Comparison of ENCODE assay signal across 14 mouse cellular contexts in the genomic region with DNA sequence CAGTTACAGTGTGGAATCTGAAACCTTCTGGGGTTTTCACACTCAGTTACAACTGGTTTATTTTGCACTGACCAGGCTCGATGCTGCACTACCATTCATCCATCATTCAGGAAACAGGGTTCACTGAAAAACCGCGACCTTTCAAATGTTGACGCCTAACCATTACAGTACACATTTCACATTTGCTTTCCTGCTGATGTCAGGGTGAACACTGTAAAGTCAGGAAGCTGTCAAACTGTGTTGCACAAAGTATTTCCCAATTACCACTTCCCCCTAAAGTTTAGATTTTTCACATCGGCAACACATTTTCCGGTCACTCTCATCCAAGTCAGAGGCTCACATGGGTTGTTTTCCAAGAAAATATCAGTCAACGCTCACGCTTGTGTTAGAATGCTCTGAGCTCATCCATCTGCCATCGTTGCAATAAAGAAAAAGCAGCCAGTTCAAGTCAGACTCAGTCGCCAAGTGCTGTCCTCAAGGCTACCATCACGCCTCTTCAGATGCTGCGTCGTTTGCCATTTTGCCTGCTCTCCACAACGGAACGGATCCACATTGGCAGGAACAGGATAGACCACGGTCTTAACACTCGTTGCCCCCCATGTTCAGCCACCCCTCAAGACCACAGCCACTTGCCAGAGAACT. TPM values are rescaled to one million over a fixed set of nuclear protein-coding genes. Genes with fewer than 3 reads are reported as not detected.
DNase-seq lines count a peak whose midpoint lies in the region; ATAC-seq and TF ChIP-seq lines count a peak whose summit lies in the region.
"Had no signal": no experiment of that assay in that cellular context is flagged by ENCODE, and none has a peak within 500 bp of the region (broad histone marks: within the 10 kb centered on the region; RNA-seq: fewer than 3 reads in every experiment).

No protein-coding gene starts in this region.

- ATAC-seq in kidney, embryonic 16.5 days (ENCODE audit: low FRiP score, low TSS enrichment): peak; percentile 27; the same call in 1 of the 2 replicates
- ATAC-seq in intestine, postnatal 0 days: no peak
- no peak for ATAC-seq in megakaryocyte-erythroid progenitor cell, adult 5-6 weeks (replicated peaks; ENCODE audit: low FRiP score, low TSS enrichment, poor library complexity, severe bottlenecking)
- ATAC-seq: CD4-positive, CD25-positive, alpha-beta regulatory T cell, adult 4 months had no signal

- H3K27me3 ChIP-seq in kidney, embryonic 16.5 days (ENCODE audit: insufficient read depth, low read length): no peaks in the 10 kb centered on the region
- no peaks in the 10 kb centered on the region for H3K27me3 ChIP-seq in intestine, postnatal 0 days (replicated peaks; ENCODE audit: control insufficient read depth, insufficient read depth, low read length)
- H3K27me3 ChIP-seq: stomach, embryonic 15.5 days had no signal

- H3K4me1 ChIP-seq in kidney, embryonic 16.5 days (ENCODE audit: insufficient read depth, low read length): peaks cover 10% of the 10 kb centered on the region; the same call in 1 of the 2 replicates
- peaks cover 13% of the 10 kb centered on the region for H3K4me1 ChIP-seq in bone marrow macrophage, adult 2 months (ENCODE audit: control insufficient read depth, insufficient read depth, low read length)
- no peaks in the 10 kb centered on the region; the same call in 1 of the 2 replicates for H3K4me1 ChIP-seq in intestine, postnatal 0 days (replicated peaks; ENCODE audit: control insufficient read depth, insufficient read depth, low read length)
- H3K4me1 ChIP-seq: stomach, embryonic 15.5 days had no signal

- 60% methylated on average over 17 of the region's 17 CpGs for WGBS in kidney, embryonic 16.5 days
- 51% methylated on average over 17 of the region's 17 CpGs for WGBS in macrophage (ENCODE audit: missing documents)
- 71% methylated on average over 17 of the region's 17 CpGs for WGBS in intestine, postnatal 0 days

- H3K36me3 ChIP-seq in kidney, embryonic 16.5 days (ENCODE audit: insufficient read depth, low read length): no peaks in the 10 kb centered on the region
- H3K36me3 ChIP-seq in macrophage (ENCODE audit: inconsistent target): no peaks in the 10 kb centered on the region
- H3K36me3 ChIP-seq in intestine, postnatal 0 days (ENCODE audit: control insufficient read depth, insufficient read depth): no peaks in the 10 kb centered on the region
- H3K36me3 ChIP-seq: stomach, embryonic 15.5 days had no signal

- no peaks in the 10 kb centered on the region for H3K79me2 ChIP-seq in macrophage (ENCODE audit: inconsistent target)

- no peak overlapping the region for H3K9ac ChIP-seq in kidney, embryonic 16.5 days (replicated peaks; ENCODE audit: low read length)
- no peak overlapping the region for H3K9ac ChIP-seq in intestine, postnatal 0 days (ENCODE audit: low read depth, low read length)
- H3K9ac ChIP-seq: stomach, embryonic 15.5 days had no signal

- no peak overlapping the region for H3K27ac ChIP-seq in kidney, embryonic 16.5 days (ENCODE audit: low read length)
- peak overlapping the region; percentile 13; the same call in 1 of the 2 replicates for H3K27ac ChIP-seq in bone marrow macrophage, adult 2 months (ENCODE audit: insufficient read depth, low read depth, low read length)
- H3K27ac ChIP-seq in macrophage: peak overlapping the region; percentile 25; the same call in 1 of the 2 replicates
- H3K27ac ChIP-seq in intestine, postnatal 0 days (ENCODE audit: low read depth, low read length): no peak overlapping the region
- H3K27ac ChIP-seq: stomach, embryonic 15.5 days had no signal

- no peak overlapping the region for H3K4me3 ChIP-seq in kidney, embryonic 16.5 days (ENCODE audit: low read length)
- H3K4me3 ChIP-seq in bone marrow macrophage, adult 2 months (ENCODE audit: insufficient read depth, low read length): no peak overlapping the region
- H3K4me3 ChIP-seq in macrophage (ENCODE audit: inconsistent target): no peak overlapping the region
- no peak overlapping the region for H3K4me3 ChIP-seq in intestine, postnatal 0 days (ENCODE audit: low read depth, low read length)
- H3K4me3 ChIP-seq: stomach, embryonic 15.5 days had no signal

- H3K4me2 ChIP-seq in kidney, embryonic 16.5 days (replicated peaks; ENCODE audit: low read depth, low read length): no peak overlapping the region
- H3K4me2 ChIP-seq in intestine, postnatal 0 days (replicated peaks; ENCODE audit: low read depth): no peak overlapping the region
- H3K4me2 ChIP-seq: stomach, embryonic 15.5 days had no signal

- DNase-seq in kidney, adult 11 months: no peak
- peak; percentile 12 for DNase-seq in forelimb bud, embryonic 11.5 days (ENCODE audit: low read depth, low spot score)
- no peak for DNase-seq in thymus, postnatal 36 days
- DNase-seq: cerebellum, postnatal 10 days; kidney, adult 8-10 months; left cerebral cortex, postnatal 4 days; thymus, postnatal 4 days had no signal

- TF ChIP-seq POLR2A in bone marrow macrophage, adult 2 months (IDR thresholded peaks at IDR 0.05; ENCODE audit: borderline replicate concordance, low read depth, low read length): no peak

- no peaks in the 10 kb centered on the region for H3K9me3 ChIP-seq in kidney, embryonic 16.5 days (ENCODE audit: low read length)
- H3K9me3 ChIP-seq in intestine, postnatal 0 days (ENCODE audit: control insufficient read depth): no peaks in the 10 kb centered on the region
- H3K9me3 ChIP-seq: stomach, embryonic 15.5 days had no signal

- TF ChIP-seq CTCF in bone marrow macrophage, adult 2 months (IDR thresholded peaks at IDR 0.05; ENCODE audit: low read depth, low read length): no peak
- no peak for TF ChIP-seq CTCF in intestine, postnatal 0 days (IDR thresholded peaks at IDR 0.05; ENCODE audit: low read depth)

RNA-seq across cellular contexts. Expression of a gene that starts 8.7 kb away (rescaled TPM):
- 0.90 and 1.2 TPM in 2 replicates for polyA plus RNA-seq in kidney, embryonic 16.5 days (2015; fragmentation: Nextera tagmentation; extraction: Ambion mirVana)
- not detected in 2 replicates for polyA plus RNA-seq in bone marrow macrophage, adult 2 months (2012; ENCODE audit: insufficient read depth, insufficient read length, missing spikeins)
- not detected for total RNA-seq in macrophage (2018; cell fraction: chromatin; rRNA removed)
- total RNA-seq in macrophage (2018; cell fraction: cytosol; rRNA removed): not detected
- not detected for total RNA-seq in macrophage (2018; cell fraction: nucleus; rRNA removed)
- not detected in 3 replicates for polyA plus RNA-seq in macrophage (2018)
- polyA plus RNA-seq in intestine, postnatal 0 days (2015; fragmentation: Nextera tagmentation; extraction: Ambion mirVana): 0.38 and 0.51 TPM in 2 replicates
- total RNA-seq in megakaryocyte-erythroid progenitor cell, adult 5-6 weeks (2014; fragmentation: Nextera tagmentation): not detected in 2 replicates
- not detected in 2 replicates for total RNA-seq in megakaryocyte-erythroid progenitor cell, adult 5-6 weeks (2017)
- polyA plus RNA-seq: CD4-positive, CD25-positive, alpha-beta regulatory T cell, adult 4 months had no signal

RNA-seq across cellular contexts. Expression of a gene that starts 43.8 kb away (rescaled TPM):
- polyA plus RNA-seq in kidney, embryonic 16.5 days (2015; fragmentation: Nextera tagmentation; extraction: Ambion mirVana): 14.3 and 16.1 TPM in 2 replicates
- polyA plus RNA-seq in bone marrow macrophage, adult 2 months (2012; ENCODE audit: insufficient read depth, insufficient read length, missing spikeins): 2.1 and 2.9 TPM in 2 replicates
- 10 to 100 TPM in 1 of 26 experiments, 1 to 10 TPM in 15, under 1 TPM in 7, not detected in 3; 0.24 to 10.6 (median 1.8) TPM for total RNA-seq in macrophage (2018; cell fraction: chromatin; rRNA removed)
- total RNA-seq in macrophage (2018; cell fraction: cytosol; rRNA removed): 10 to 100 TPM in 2 of 26 experiments, 1 to 10 TPM in 24; 1.8 to 10.3 (median 5.3) TPM
- total RNA-seq in macrophage (2018; cell fraction: nucleus; rRNA removed): 10 to 100 TPM in 1 of 26 experiments, 1 to 10 TPM in 18, under 1 TPM in 7; 0.18 to 19.8 (median 1.5) TPM
- polyA plus RNA-seq in macrophage (2018): 2.7 to 9.4 TPM (median 7.3 TPM) in 3 replicates
- polyA plus RNA-seq in intestine, postnatal 0 days (2015; fragmentation: Nextera tagmentation; extraction: Ambion mirVana): 6.6 and 9.1 TPM in 2 replicates
- total RNA-seq in megakaryocyte-erythroid progenitor cell, adult 5-6 weeks (2014; fragmentation: Nextera tagmentation): 22.2 and 34.4 TPM in 2 replicates
- 19.7 and 21.8 TPM in 2 replicates for total RNA-seq in megakaryocyte-erythroid progenitor cell, adult 5-6 weeks (2017)

Comparison
In these comparisons a context has a peak if more than half of its experiments do, and no peak if none do; other contexts are left out.
1. H3K27ac ChIP-seq: peak in bone marrow macrophage, adult 2 months (single experiment) and macrophage (single experiment); none in kidney, embryonic 16.5 days (single experiment) and intestine, postnatal 0 days (single experiment).